Mouse (Mus musculus) thymus, adult 2 months (tissue): ENCODE data around the gene Aldh5a1. TPM values are rescaled to one million over a fixed set of nuclear protein-coding genes. Genes with fewer than 3 reads are reported as not detected.

Source experiments
- DNase-seq: peaks from one replicate; pipeline ENCODE4 v3.0.0; 2021
- H3K27ac ChIP-seq: fragments of 200-500 bp; 2 replicates; pipeline ENCODE4 v1.5.1; 2012; ENCODE audit warnings: low read length, control low read depth; ENCODE audit not compliant: control insufficient read depth, insufficient read depth
- H3K27me3 ChIP-seq: fragments of 200-500 bp; 2 replicates; pipeline ENCODE4 v1.6.1; 2012; ENCODE audit warnings: mild to moderate bottlenecking, low read length, moderate library complexity, mixed read lengths; ENCODE audit not compliant: control insufficient read depth, insufficient read depth
- H3K36me3 ChIP-seq: fragments of 200-500 bp; 2 replicates; pipeline ENCODE4 v1.6.1; 2012; ENCODE audit warnings: mild to moderate bottlenecking, low read length, moderate library complexity; ENCODE audit not compliant: control insufficient read depth, insufficient read depth
- H3K4me1 ChIP-seq: fragments of 200-500 bp; replicated peaks from 2 replicates; pipeline ENCODE4 v1.6.1; 2012; ENCODE audit warnings: low read length; ENCODE audit not compliant: control insufficient read depth, insufficient read depth
- H3K4me3 ChIP-seq: fragments of 200-500 bp; 2 replicates; pipeline ENCODE4 v1.5.1; 2012; ENCODE audit warnings: mild to moderate bottlenecking, low read length, control low read depth, moderate library complexity; ENCODE audit not compliant: control insufficient read depth, insufficient read depth
- CTCF ChIP-seq: fragments of 200-500 bp; IDR thresholded peaks from 2 replicates; pipeline ENCODE4 v1.5.1; 2012; ENCODE audit warnings: mild to moderate bottlenecking, control low read depth, low read length, moderate library complexity, borderline replicate concordance; ENCODE audit not compliant: control insufficient read depth, poor library complexity, insufficient read depth; ENCODE audit errors: extremely low read depth
- POLR2A ChIP-seq: fragments of 200-500 bp; IDR thresholded peaks from 2 replicates; pipeline ENCODE4 v1.6.1; 2012; ENCODE audit warnings: mild to moderate bottlenecking, low read length, control low read depth, moderate library complexity; ENCODE audit not compliant: control insufficient read depth, poor library complexity, insufficient read depth; ENCODE audit errors: extremely low read depth
- WGBS: fragments of 180-500 bp; shearing (Covaris S2); methylation state at CpG from one replicate; pipeline ENCODE4 v1.1.7; 2018; 5-methylcytosine and 5-hydroxymethylcytosine counted together
- polyA plus RNA-seq: library from polyadenylated mRNA; depleted of rRNA; stranded (reverse); fragments of >200 nt; gene quantifications from 2 replicates; pipeline ENCODE4 v1.2.3, GENCODE M21; 2012

Gene Aldh5a1
- polyA plus RNA-seq, 1 experiment = 1.3 TPM

- DNase-seq = no peak
- no peaks in the 10 kb centered on the region for H3K4me1 ChIP-seq
- no peak overlapping the region for H3K27ac ChIP-seq
- H3K36me3 ChIP-seq = no peaks in the 10 kb centered on the region
- H3K27me3 ChIP-seq = no peaks in the 10 kb centered on the region
- H3K4me3 ChIP-seq = no peak overlapping the region
- TF ChIP-seq POLR2A (no peak), CTCF (no peak)
- WGBS = 93% methylated on average over 6 of the region's 6 CpGs
Observed at GRCm38 (mm10) chr13:24903412-24903811, 34.0 kb downstream of the Aldh5a1 start.

- H3K4me3 ChIP-seq = no peak overlapping the region
Observed at GRCm38 (mm10) chr13:24901916-24902315, 35.5 kb downstream of the Aldh5a1 start.

GRCm38 (mm10) chr13:24893880-24894279 is 43.6 kb downstream of the Aldh5a1 start:
- Histone ChIP-seq H3K4me3 (no peak overlapping the region), H3K27me3 (no peaks in the 10 kb centered on the region), H3K4me1 (no peaks in the 10 kb centered on the region), H3K36me3 (no peaks in the 10 kb centered on the region), H3K27ac (no peak overlapping the region)
- TF ChIP-seq CTCF = no peak
- TF ChIP-seq POLR2A = no peak
- WGBS = 92% methylated on average over 2 of the region's 2 CpGs
- DNase-seq = no peak

More at GRCm38 (mm10) chr13:24901916-24902315, 35.5 kb downstream of the Aldh5a1 start:
- no peak for DNase-seq
- TF ChIP-seq CTCF (no peak), POLR2A (no peak)
- no peaks in the 10 kb centered on the region for H3K27me3 ChIP-seq
- no peak overlapping the region for H3K27ac ChIP-seq
- 99% methylated on average over 2 of the region's 2 CpGs for WGBS
- H3K36me3 ChIP-seq = no peaks in the 10 kb centered on the region
- H3K4me1 ChIP-seq = no peaks in the 10 kb centered on the region

GRCm38 (mm10) chr13:24892516-24892915 is 44.9 kb downstream of the Aldh5a1 start:
- Histone ChIP-seq H3K27ac (no peak overlapping the region), H3K4me3 (no peak overlapping the region), H3K27me3 (no peaks in the 10 kb centered on the region), H3K4me1 (no peaks in the 10 kb centered on the region), H3K36me3 (no peaks in the 10 kb centered on the region)
- 93% methylated on average over 3 of the region's 3 CpGs for WGBS
- DNase-seq = no peak
- no peak for TF ChIP-seq CTCF
- no peak for TF ChIP-seq POLR2A

GRCm38 (mm10) chr13:24889554-24889953 is 47.9 kb downstream of the Aldh5a1 start:
- Histone ChIP-seq H3K4me1 (no peaks in the 10 kb centered on the region), H3K27me3 (no peaks in the 10 kb centered on the region), H3K36me3 (no peaks in the 10 kb centered on the region), H3K27ac (no peak overlapping the region), H3K4me3 (no peak overlapping the region)
- TF ChIP-seq CTCF = no peak
- no peak for TF ChIP-seq POLR2A
- no peak for DNase-seq
- WGBS = 94% methylated on average over 1 of the region's 1 CpGs

- H3K27ac ChIP-seq = no peak overlapping the region
- DNase-seq = peak; percentile 27
- 96% methylated on average over 6 of the region's 6 CpGs for WGBS
- H3K4me1 ChIP-seq = no peaks in the 10 kb centered on the region
- no peaks in the 10 kb centered on the region for H3K36me3 ChIP-seq
- H3K4me3 ChIP-seq = no peak overlapping the region
- TF ChIP-seq POLR2A = no peak
- no peak for TF ChIP-seq CTCF
- no peaks in the 10 kb centered on the region for H3K27me3 ChIP-seq
Observed at GRCm38 (mm10) chr13:24882411-24882810, 55.0 kb downstream of the Aldh5a1 start.

- Histone ChIP-seq H3K4me3 (no peak overlapping the region), H3K27me3 (no peaks in the 10 kb centered on the region), H3K4me1 (no peaks in the 10 kb centered on the region), H3K36me3 (no peaks in the 10 kb centered on the region), H3K27ac (no peak overlapping the region)
- no peak for TF ChIP-seq CTCF
- no peak for TF ChIP-seq POLR2A
- 97% methylated on average over 5 of the region's 5 CpGs for WGBS
- DNase-seq = no peak
Observed at GRCm38 (mm10) chr13:24880704-24881103, 56.8 kb downstream of the Aldh5a1 start.
